Mouse (Mus musculus): Measurements from ENCODE around the gene Slc15a5. TPM values are rescaled to one million over a fixed set of nuclear protein-coding genes. Genes with fewer than 3 reads are reported as not detected.

The Slc15a5 gene
- polyA plus RNA-seq, 1 experiment from 2014 or later: not detected

GRCm38 (mm10) chr6:137963703-137964102 is 116.0 kb downstream of the Slc15a5 start:
- no peaks in the 10 kb centered on the region for H3K9me3 ChIP-seq (ENCODE audit: control insufficient read depth, low read length)
- no peak overlapping the region for H3K27ac ChIP-seq (replicated peaks)
- 60% methylated on average over 7 of the region's 7 CpGs for WGBS
- TF ChIP-seq EP300 (optimal IDR thresholded peaks at IDR 0.05): no peak
- TF ChIP-seq CTCF (IDR thresholded peaks at IDR 0.05; ENCODE audit: low read depth): no peak
- ATAC-seq (ENCODE audit: low FRiP score, low TSS enrichment) (no peak), DNase-seq (ENCODE audit: low spot score) (no peak)
- H3K36me3 ChIP-seq (ENCODE audit: control insufficient read depth, insufficient read depth, low read length): no peaks in the 10 kb centered on the region
- no peak overlapping the region for H3K4me2 ChIP-seq (replicated peaks; ENCODE audit: low read depth)
- no peaks in the 10 kb centered on the region for H3K4me1 ChIP-seq (replicated peaks; ENCODE audit: control insufficient read depth, insufficient read depth)
- no peak overlapping the region for H3K4me3 ChIP-seq (ENCODE audit: low read depth, low read length)
- H3K9ac ChIP-seq (ENCODE audit: low read length): no peak overlapping the region
- no peaks in the 10 kb centered on the region for H3K27me3 ChIP-seq (ENCODE audit: control insufficient read depth, insufficient read depth, low read length)

- Histone ChIP-seq H3K9me3 (ENCODE audit: control insufficient read depth, low read length) (no peaks in the 10 kb centered on the region), H3K9ac (ENCODE audit: low read length) (no peak overlapping the region), H3K4me1 (replicated peaks; ENCODE audit: control insufficient read depth, insufficient read depth) (no peaks in the 10 kb centered on the region), H3K36me3 (ENCODE audit: control insufficient read depth, insufficient read depth, low read length) (no peaks in the 10 kb centered on the region), H3K27ac (replicated peaks) (no peak overlapping the region), H3K4me2 (replicated peaks; ENCODE audit: low read depth) (no peak overlapping the region), H3K27me3 (ENCODE audit: control insufficient read depth, insufficient read depth, low read length) (no peaks in the 10 kb centered on the region), H3K4me3 (ENCODE audit: low read depth, low read length) (no peak overlapping the region)
- DNase-seq (ENCODE audit: low spot score) (no peak), ATAC-seq (ENCODE audit: low FRiP score, low TSS enrichment) (no peak)
- WGBS: 42% methylated on average over 4 of the region's 4 CpGs
- TF ChIP-seq CTCF (IDR thresholded peaks at IDR 0.05; ENCODE audit: low read depth) (no peak), EP300 (optimal IDR thresholded peaks at IDR 0.05) (no peak)
Observed at GRCm38 (mm10) chr6:137962836-137963235, 116.9 kb downstream of the Slc15a5 start.

- H3K9ac ChIP-seq (ENCODE audit: low read length): no peak overlapping the region
- ATAC-seq (ENCODE audit: low FRiP score, low TSS enrichment): no peak
Observed at GRCm38 (mm10) chr6:137960023-137960778, 119.5 kb downstream of the Slc15a5 start.

GRCm38 (mm10) chr6:137957630-137958029 is 122.1 kb downstream of the Slc15a5 start:
- WGBS: 79% methylated on average over 6 of the region's 6 CpGs
- DNase-seq (ENCODE audit: low spot score) (no peak), ATAC-seq (ENCODE audit: low FRiP score, low TSS enrichment) (no peak)
- TF ChIP-seq EP300 (optimal IDR thresholded peaks at IDR 0.05): no peak
- Histone ChIP-seq H3K36me3 (ENCODE audit: control insufficient read depth, insufficient read depth, low read length) (no peaks in the 10 kb centered on the region), H3K27me3 (ENCODE audit: control insufficient read depth, insufficient read depth, low read length) (no peaks in the 10 kb centered on the region), H3K9ac (ENCODE audit: low read length) (no peak overlapping the region), H3K4me1 (replicated peaks; ENCODE audit: control insufficient read depth, insufficient read depth) (no peaks in the 10 kb centered on the region), H3K4me3 (ENCODE audit: low read depth, low read length) (no peak overlapping the region), H3K27ac (replicated peaks) (no peak overlapping the region), H3K4me2 (replicated peaks; ENCODE audit: low read depth) (no peak overlapping the region), H3K9me3 (ENCODE audit: control insufficient read depth, low read length) (no peaks in the 10 kb centered on the region)

More at GRCm38 (mm10) chr6:137960023-137960778, 119.5 kb downstream of the Slc15a5 start:
- H3K27me3 ChIP-seq (ENCODE audit: control insufficient read depth, insufficient read depth, low read length): no peaks in the 10 kb centered on the region
- H3K4me1 ChIP-seq (replicated peaks; ENCODE audit: control insufficient read depth, insufficient read depth): no peaks in the 10 kb centered on the region
- H3K27ac ChIP-seq (replicated peaks): no peak overlapping the region
- no peaks in the 10 kb centered on the region for H3K9me3 ChIP-seq (ENCODE audit: control insufficient read depth, low read length)
- no peaks in the 10 kb centered on the region for H3K36me3 ChIP-seq (ENCODE audit: control insufficient read depth, insufficient read depth, low read length)
- no peak overlapping the region for H3K4me2 ChIP-seq (replicated peaks; ENCODE audit: low read depth)
- DNase-seq (ENCODE audit: low spot score): no peak
- no peak overlapping the region for H3K4me3 ChIP-seq (ENCODE audit: low read depth, low read length)
- 72% methylated on average over 4 of the region's 4 CpGs for WGBS
- no peak for TF ChIP-seq CTCF (IDR thresholded peaks at IDR 0.05; ENCODE audit: low read depth)
- TF ChIP-seq EP300 (optimal IDR thresholded peaks at IDR 0.05): no peak

- ATAC-seq (ENCODE audit: low FRiP score, low TSS enrichment): no peak
- Histone ChIP-seq H3K36me3 (ENCODE audit: control insufficient read depth, insufficient read depth, low read length) (no peaks in the 10 kb centered on the region), H3K4me1 (replicated peaks; ENCODE audit: control insufficient read depth, insufficient read depth) (no peaks in the 10 kb centered on the region), H3K4me3 (ENCODE audit: low read depth, low read length) (no peak overlapping the region), H3K9ac (ENCODE audit: low read length) (no peak overlapping the region), H3K27ac (replicated peaks) (no peak overlapping the region), H3K27me3 (ENCODE audit: control insufficient read depth, insufficient read depth, low read length) (no peaks in the 10 kb centered on the region), H3K9me3 (ENCODE audit: control insufficient read depth, low read length) (no peaks in the 10 kb centered on the region), H3K4me2 (replicated peaks; ENCODE audit: low read depth) (no peak overlapping the region)
- DNase-seq (ENCODE audit: low spot score): no peak
- no peak for TF ChIP-seq CTCF (IDR thresholded peaks at IDR 0.05; ENCODE audit: low read depth)
- TF ChIP-seq EP300 (optimal IDR thresholded peaks at IDR 0.05): no peak
- 62% methylated on average over 13 of the region's 17 CpGs for WGBS
Observed at GRCm38 (mm10) chr6:137956783-137957429, 122.8 kb downstream of the Slc15a5 start.

- H3K27me3 ChIP-seq (ENCODE audit: control insufficient read depth, insufficient read depth, low read length): no peaks in the 10 kb centered on the region
- no peak overlapping the region for H3K4me3 ChIP-seq (ENCODE audit: low read depth, low read length)
- ATAC-seq (ENCODE audit: low FRiP score, low TSS enrichment) (no peak), DNase-seq (ENCODE audit: low spot score) (no peak)
- no peak overlapping the region for H3K4me2 ChIP-seq (replicated peaks; ENCODE audit: low read depth)
- no peak overlapping the region for H3K9ac ChIP-seq (ENCODE audit: low read length)
- H3K27ac ChIP-seq (replicated peaks): no peak overlapping the region
- H3K9me3 ChIP-seq (ENCODE audit: control insufficient read depth, low read length): no peaks in the 10 kb centered on the region
- TF ChIP-seq EP300 (optimal IDR thresholded peaks at IDR 0.05): no peak
- TF ChIP-seq CTCF (IDR thresholded peaks at IDR 0.05; ENCODE audit: low read depth): no peak
- H3K4me1 ChIP-seq (replicated peaks; ENCODE audit: control insufficient read depth, insufficient read depth): no peaks in the 10 kb centered on the region
- no peaks in the 10 kb centered on the region for H3K36me3 ChIP-seq (ENCODE audit: control insufficient read depth, insufficient read depth, low read length)
- 62% methylated on average over 10 of the region's 10 CpGs for WGBS
Observed at GRCm38 (mm10) chr6:137946520-137946919, 133.2 kb downstream of the Slc15a5 start.

Measured in stomach, postnatal 0 days (tissue).